Mouse (Mus musculus): ENCODE measurements around the gene Shroom3.

Gene Shroom3

DNA sequence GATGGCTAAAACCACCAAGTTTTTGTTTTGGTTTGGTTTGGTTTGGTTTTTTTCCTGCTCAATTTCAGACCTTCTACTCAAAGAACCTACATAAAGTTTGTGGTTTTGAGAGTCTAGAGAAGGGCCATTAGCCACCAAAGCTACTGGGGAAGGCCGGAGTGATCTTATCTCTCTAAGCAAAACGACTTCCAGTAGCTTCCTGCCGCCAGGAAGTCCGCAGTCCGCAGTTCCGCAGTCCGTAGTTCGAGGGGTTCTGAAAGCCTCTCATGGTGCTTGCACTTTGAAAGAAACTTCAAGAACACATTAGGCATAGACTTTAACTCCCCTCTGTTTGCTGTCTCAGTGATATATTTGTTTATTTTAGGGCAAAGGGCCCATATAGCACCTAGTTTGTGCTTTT lies 159.2 kb downstream of the Shroom3 start:
- no peak for DNase-seq (ENCODE audit: inconsistent age in 2 of 2, low spot score in 1 of 2)

DNA sequence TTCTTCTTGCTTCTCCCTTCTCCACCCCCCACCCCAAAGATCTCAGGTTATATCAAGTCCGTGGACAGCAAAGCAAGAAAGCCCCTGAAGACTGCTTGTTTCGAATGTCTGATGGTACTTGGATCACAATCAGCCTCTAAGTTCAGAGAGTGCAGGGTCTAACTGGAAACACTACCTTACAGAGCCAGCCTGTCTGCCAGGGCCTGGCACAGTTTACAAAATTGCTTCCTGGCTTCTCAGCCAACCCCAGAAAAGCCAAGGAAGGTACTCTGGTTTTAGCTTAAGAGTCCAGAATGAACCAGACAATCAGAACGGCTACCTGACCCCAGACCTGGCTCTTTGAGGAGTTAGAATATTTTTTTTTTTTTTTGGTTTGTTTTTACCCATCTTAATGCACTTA lies 159.6 kb downstream of the Shroom3 start:
- no peak for DNase-seq (ENCODE audit: inconsistent age in 2 of 2, low spot score in 1 of 2)

DNA sequence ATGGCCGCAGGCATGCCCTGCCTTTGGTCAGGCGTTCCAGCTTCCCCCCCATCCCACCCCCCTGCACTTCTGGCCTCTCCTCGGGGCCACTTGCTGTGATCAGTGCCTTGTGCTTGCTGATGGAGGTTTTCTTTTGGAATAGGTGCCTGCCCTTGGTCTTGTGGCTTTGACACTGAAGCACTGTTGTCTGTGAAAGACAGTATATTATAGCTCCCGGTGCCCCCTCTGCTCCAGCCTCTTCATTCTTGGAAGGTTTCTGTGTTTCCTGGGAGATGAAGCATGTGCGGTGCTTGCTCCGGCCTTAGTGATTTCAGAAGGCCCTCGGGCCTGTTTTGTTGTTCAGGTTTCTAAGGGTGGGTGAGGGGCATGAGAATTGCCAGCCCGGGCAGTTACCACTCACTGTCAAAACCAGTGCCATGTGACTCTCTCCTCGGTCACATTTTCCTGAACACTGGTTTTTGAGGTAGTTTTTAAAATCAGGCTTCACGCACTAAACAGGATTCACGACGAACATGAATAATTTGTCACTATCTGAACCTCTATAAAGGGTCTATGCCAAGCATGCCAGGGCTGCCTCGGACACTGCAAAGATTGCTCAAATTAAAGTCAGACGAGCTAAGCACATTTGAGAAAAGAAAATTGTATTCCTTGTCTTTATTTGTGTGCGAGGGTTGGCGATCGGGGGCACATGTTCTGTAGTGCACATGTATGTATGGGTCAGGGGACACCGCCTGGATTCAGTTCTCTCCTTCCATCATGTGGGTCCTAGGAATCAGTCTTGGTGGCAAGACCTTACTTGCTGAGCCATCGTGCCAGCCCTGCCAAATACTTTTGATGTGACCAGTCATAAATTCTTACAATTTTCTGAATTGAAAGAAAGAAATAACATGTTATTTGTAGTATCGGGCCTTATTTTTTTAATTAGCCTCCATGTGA lies 160.9 kb downstream of the Shroom3 start:
- no peak for DNase-seq (ENCODE audit: inconsistent age in 2 of 2, low spot score in 1 of 2)

DNA sequence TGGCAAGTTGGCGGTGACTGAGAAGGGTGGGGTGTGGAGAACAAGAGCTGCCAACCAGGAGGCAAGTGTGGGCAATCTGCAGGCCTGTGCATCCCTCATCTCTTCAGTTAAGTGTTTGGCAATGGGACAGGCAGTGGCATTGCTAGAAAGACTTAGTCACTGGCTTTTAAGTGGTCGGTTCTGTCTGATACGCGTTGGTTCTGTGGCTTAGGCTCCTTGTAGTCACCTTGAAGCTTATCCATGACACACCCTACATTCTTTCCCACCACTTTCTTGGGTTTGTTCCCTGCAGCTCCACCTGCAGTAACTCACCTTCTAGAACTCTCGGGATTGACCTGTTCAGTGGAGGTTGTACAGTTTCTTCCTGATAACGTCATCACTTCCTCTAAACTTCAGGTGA lies 166.5 kb downstream of the Shroom3 start:
- DNase-seq (ENCODE audit: inconsistent age in 2 of 2, low spot score in 1 of 2): no peak

DNA sequence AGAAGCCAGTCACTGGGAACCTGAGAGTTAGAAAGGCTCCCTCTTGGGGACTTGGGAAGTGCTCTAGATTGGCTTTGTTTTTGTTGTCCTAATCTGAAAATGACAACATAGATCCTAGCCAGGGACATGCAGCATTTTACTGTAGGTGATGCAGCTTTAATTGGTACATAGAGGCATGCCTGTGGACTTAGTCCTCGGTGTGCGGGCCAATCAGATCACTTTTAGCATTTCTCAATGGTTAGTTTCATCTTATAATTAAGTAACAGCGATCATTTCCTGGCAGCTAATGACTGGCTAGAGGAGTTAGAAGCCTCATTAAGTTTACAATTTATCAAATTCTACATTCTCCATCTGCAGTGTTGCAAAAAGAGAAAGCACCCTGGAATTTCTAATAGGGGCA lies 167.7 kb downstream of the Shroom3 start:
- DNase-seq (ENCODE audit: inconsistent age in 2 of 2, low spot score in 1 of 2): no peak

DNA sequence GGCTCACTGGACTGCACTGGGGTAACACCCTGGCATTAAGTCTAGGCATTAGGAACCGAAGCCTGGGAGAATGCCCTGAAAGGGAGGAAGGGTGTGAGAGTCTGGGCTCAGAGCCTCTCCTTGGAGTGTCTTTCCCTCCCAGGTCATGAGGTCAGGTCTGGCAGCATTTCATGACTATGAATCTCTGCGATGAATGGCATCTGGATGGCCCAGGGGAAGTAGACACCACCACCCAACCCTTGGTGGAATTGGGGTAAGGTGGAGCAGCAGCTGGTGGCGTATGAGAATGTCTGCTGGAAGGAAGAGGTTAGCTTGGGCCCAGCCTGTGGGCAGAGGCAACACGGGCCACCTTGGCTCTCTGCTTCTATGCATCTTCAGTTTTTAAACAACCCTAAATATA lies 171.7 kb downstream of the Shroom3 start:
- no peak for DNase-seq (ENCODE audit: inconsistent age in 2 of 2, low spot score in 1 of 2)

DNA sequence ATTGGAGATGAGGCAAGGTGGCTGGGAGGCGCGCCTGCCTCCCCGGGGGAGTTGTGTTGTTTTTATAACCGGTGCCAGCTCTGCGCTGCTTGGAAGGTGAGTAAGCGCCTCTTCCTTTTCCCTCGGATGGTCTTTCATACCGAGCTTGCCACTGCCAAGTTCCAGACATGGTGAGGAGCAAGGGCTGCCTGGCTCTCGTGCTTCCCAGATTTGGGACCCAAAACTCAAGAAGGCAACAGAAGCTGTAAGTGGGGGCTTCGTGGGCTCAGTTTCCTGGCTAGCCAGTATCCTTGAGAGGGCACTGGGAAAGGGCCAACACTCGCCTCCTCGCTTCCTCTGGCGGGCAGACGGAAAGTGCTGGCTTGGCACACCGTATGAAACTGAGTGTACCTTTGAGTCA lies 173.1 kb downstream of the Shroom3 start:
- peak; percentile 26 to 70 for DNase-seq (ENCODE audit: inconsistent age in 2 of 2, low spot score in 1 of 2)

DNA sequence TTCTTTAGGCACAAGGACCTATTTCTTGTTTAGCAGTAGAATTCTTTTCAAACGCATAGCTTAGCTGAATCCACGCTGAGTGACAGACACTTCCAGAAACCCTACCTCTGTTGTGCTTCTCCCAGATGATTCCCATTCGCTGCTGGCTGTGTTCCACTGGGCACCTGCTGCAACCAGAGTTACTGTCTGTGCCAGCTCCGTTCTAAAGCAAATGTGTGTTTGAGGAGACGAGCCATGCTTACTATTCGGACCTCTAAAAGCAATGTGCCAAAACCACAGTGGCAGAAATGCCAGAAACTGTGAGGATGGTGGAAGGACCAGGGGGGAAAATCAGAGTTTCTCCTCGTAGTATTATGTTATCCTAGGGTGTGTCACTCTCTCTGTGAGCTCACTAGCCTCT lies 173.9 kb downstream of the Shroom3 start:
- peak in 1 of 2 experiments; percentile 53 for DNase-seq (ENCODE audit: inconsistent age in 2 of 2, low spot score in 1 of 2)

DNA sequence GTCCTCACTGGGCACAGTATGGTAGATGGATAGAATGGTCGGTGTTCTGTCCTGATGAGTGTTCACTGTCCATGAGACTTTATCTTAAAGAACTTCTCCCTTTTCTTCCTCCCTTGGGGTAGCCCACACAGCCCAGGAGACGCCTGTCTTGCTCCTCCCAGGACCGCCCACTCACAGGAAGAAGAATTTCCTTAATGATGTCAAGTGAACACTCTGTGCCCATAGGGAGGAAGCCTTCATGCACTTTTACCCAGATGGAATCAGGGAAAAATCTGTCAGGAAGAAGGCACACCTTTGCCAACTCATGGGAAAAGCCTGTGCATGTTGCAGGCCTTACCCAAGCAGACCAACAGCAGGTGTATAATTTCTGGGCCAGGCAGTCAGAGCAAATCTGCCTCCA lies 174.9 kb downstream of the Shroom3 start:
- no peak for DNase-seq (ENCODE audit: inconsistent age in 2 of 2, low spot score in 1 of 2)

DNA sequence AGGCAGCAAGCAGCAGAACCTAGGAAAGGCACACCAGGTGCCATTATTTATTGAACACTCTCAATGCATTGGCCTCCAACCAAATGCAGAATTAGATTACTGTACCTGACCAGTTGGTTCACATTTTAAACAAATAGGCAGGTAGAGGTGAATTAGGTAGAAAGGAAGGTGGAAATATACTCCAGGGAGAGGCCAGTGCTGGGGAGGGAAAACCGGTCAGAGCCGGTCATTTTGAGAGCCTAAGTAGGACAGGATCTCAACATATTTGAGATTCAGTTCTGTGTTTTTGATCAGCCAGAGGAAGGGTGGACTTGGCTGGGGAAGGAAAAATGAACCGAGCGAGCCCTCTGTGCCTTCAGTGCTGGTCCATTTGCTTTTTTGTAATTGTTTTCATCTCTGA lies 175.3 kb downstream of the Shroom3 start:
- DNase-seq (ENCODE audit: inconsistent age in 2 of 2, low spot score in 1 of 2): no peak

DNA sequence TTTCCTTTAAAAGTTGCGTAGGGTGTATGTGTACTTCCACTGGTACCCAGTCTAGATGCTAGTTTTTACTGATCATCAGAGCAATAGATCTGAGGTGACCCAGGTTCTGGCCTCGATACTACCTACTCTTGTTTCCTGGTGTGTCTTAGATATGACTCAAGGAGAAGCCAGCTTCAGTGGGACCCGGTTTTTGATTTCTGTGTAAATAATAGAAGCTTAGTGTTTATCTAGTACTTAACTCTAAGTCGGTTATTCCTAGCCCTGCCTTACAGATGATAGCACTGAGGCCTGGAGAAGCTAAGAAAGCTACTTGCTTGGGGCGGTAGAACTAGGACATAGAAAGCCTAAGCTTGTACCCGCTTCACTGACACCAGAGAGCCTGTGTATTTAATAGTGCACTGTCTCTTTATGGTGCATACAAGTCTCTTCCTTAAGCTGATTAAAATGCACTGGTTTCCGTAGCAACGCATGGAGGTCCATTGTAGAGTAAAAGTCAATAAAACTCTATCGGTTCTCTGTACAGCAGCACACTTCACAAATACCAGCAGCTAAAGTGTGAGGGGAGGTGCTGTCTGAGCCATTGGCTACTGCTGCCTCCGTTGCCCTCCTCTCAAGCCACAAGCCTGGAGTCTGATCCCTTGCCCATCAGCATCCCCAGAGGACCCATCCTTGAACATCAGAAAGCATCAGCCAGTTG lies 178.3 kb downstream of the Shroom3 start:
- DNase-seq (ENCODE audit: inconsistent age in 2 of 2, low spot score in 1 of 2): no peak

DNA sequence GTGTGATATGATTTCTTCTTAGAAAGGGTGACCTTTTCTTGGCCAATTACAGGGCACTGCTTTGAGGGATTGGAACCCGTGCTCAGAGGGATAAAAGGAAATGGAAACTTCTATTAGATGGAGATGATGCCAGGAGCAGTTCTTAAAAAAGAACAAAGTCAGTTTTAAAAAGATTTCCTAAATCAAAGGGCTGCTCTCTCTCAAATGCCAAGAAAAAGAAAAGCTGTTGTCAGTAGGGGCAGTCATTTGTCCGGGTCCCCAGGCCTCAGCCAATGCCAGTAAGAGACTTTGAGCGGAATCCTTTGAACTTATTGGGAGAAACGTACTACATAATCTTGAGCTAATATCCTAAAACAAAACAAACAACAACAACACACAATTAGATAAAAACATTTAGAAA lies 181.9 kb downstream of the Shroom3 start:
- DNase-seq (ENCODE audit: inconsistent age in 2 of 2, low spot score in 1 of 2): peak in 1 of 2 experiments; percentile 52

DNA sequence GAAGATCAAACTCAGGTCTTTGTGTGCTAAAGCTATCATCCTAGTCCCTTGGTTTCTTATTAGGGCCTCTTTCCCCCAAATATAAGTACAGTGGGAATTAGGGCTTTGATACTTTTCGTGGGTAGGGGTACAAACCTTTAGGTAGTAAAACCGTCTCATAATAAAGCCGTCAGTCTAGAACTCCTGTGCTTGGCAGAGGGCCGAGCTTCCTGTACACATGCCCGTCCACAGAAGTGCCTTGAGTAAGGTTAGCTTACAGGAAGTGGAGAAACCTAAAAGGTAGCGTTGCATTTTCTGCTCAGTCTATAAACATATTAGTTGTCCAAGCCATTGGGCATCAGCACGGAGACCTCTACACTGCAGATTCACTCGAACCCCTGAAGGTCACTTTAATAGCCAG lies 183.3 kb downstream of the Shroom3 start:
- no peak for DNase-seq (ENCODE audit: inconsistent age in 2 of 2, low spot score in 1 of 2)

DNA sequence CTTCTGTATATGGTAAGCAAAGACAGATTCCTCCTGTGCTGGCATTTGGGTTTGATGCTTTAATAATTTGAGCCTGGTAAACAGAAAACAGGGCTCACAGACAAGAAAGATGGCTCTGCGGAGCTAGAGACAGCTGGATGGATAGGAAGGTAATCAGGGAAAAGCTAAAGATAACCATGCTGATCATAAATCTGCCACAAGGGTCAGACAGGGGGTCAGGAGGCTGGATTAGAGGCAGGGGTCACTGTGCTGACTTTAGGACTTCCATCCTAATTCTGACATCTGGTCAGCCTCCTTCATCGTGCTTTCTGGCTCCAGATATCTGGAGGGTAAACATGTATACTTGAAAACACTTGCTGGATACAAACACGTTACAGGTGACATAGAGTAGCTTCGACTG lies 184.0 kb downstream of the Shroom3 start:
- no peak for DNase-seq (ENCODE audit: inconsistent age in 2 of 2, low spot score in 1 of 2)

DNA sequence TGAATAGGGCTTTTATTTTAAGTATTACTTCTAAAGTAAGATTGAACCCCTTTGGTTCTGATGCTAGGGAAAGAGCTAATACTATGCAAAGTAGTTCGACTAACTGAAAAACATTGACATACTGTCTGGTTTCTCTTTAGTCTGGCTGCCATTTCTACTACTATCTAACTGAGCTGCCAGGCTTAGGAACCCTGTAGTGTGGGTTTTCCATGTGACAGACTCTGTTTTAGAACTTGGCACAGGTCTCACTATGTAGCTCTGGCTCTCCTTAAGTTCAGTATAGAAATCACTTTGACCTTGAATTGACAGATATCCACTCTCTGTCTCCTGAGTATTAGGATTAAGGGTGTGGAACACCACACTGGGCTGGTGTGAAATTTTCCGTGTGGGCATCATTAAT lies 185.0 kb downstream of the Shroom3 start:
- DNase-seq (ENCODE audit: inconsistent age in 2 of 2, low spot score in 1 of 2): no peak

DNA sequence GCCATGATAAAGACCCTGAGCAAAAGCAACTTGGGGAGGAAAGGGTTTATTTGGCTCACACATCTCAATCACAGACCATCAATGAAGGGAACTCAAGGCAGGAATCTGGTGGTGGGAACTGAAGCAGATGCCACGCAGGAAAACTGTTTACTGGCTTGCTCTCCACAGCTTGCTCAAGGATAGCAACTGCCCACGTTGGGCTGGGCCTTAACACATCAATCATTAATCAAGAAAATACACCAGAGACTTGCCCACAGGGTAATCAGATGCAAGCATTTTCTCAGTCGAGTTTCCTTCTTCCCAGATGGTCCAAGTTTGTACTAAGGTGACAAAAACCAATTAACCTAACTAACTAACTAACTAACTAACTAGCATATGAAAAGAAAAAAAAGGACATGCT lies 187.8 kb downstream of the Shroom3 start:
- no peak for DNase-seq (ENCODE audit: inconsistent age in 2 of 2, low spot score in 1 of 2)

DNA sequence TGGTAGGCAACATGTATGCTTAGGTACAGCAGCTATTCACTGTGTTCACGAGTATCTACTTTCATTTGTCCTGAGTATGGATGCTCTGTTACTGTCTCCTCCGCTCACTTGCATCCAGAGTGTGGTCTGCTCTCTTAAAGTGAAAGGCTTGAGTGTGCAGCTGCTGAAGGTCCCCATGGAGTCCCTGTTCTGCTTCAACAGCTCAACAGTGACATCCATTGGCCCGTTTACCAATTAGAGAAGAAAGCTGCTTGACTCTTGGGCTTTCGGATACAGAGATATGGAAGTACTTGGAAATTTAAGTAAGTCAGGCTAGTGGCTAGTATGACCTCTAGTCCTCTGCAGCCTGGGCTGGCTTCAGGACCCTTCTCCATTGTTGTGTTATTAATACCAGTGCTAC lies 188.9 kb downstream of the Shroom3 start:
- no peak for DNase-seq (ENCODE audit: inconsistent age in 2 of 2, low spot score in 1 of 2)

DNA sequence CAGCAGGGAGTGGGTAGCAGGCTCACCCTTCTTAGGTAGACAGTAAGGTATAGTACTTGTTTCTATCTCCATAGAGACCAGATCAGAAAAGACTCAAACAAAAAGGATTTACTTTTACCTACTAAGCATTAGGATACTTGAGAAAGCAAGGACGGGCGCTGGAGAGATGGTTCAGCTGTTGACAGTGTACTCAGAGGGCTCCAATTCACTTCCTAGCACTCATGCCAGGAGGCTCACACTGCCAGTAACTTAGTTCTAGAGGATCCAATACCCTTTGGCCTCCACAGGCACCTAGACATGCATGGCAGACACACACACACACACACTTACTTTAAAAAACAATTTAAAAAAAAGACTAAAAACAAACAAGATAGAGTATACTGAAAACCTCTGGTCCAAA lies 189.8 kb downstream of the Shroom3 start:
- DNase-seq (ENCODE audit: inconsistent age in 2 of 2, low spot score in 1 of 2): no peak

DNA sequence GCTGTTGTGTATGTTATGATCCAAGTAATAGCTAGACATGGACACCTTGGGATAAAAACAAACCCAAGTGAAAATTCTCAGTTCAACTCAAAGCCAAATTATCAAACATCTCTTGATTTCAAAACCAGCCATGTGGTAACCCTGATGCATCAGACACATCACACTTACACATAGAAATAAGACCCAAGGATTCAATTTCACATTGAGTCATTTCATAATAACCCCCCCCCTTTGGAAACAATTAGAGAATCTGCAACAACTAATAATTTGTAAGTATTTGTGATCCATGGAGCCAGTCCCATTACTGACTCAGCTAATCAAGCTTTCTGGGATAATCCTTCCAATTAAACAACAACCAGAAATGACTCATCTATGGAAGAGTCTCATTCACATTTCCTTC lies 190.3 kb downstream of the Shroom3 start:
- DNase-seq (ENCODE audit: inconsistent age in 2 of 2, low spot score in 1 of 2): no peak

DNA sequence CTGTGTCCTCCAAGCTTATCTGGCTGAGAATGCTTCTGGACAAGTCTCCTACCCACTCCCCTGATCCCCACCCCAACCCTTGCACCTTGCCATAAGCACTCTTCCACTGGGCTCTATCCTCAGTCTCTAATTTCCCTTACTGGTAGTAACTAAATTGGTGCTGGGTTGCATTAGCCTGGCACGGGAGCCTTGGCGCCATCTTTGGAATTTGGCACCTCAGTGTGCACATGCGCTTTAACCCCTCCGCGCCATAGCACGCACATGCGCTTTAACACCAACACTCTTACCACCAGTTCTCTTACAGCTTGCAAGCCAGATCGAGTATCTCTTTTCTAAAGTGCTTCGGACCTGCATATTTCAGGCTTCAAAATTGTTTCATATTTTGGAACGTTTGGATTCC lies 192.6 kb downstream of the Shroom3 start:
- DNase-seq (ENCODE audit: inconsistent age in 2 of 2, low spot score in 1 of 2): no peak

DNA sequence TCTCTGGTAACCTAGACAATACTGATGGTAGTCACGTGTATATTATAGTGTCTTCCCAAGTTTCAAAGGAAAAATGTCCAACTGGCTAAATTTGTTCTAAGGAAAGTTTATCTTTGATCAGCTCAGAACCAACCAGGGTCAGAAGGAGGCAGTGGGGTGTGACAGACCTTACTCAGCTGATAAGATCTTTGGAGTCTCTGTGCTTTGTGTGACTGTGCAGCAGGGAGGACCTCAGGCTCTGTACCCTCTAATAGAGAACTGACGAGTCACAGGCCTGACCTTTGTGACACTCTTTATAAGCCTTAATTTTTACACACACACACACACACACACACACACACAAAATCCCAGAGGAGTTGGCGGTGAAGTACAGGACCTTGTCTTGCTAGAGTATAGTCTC lies 193.9 kb downstream of the Shroom3 start:
- DNase-seq (ENCODE audit: inconsistent age in 2 of 2, low spot score in 1 of 2): no peak

DNA sequence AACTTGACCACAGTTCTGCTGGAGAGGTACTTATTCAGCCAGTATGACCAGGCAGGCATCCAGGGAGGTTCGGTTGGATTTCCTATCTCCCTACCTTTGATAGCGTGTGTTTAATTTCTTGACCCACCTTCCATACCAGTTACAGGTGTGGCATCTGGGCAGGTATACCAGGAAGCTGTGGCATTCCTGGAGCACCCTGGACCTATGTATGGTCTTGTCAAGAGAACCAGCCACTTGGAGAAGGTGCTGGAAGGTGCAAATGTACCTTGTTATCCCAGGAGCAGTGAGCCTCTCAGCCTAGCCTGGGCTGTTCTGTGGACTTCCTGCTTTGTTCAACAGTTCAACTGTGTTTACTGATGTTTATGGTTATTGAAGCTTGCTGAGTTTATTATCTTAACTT lies 197.2 kb downstream of the Shroom3 start:
- DNase-seq (ENCODE audit: inconsistent age in 2 of 2, low spot score in 1 of 2): no peak

DNA sequence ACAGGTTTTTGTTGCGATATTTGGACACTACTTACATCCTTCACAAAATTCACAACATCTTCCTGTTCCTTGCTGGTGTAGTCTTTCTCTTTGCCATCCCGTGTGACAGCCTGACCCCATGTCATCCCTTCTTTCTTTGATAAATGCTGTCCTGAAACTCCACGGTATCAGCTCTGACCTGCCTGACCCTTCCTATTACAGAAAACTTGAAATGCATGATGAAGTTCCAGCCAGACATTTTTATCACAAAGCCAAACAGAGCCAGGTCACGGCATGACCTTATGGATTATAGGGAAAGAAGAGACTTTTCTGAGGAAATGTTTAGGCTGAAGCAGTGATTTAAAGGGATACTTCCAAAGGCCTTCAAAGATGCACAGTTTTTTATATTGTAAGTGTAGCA lies 197.7 kb downstream of the Shroom3 start:
- no peak for DNase-seq (ENCODE audit: inconsistent age in 2 of 2, low spot score in 1 of 2)
